ENCODE assay signal across 19 mouse cellular contexts in genomic region chr2:155806548-155806947, GRCm38 (mm10). TPM values are rescaled to one million over a fixed set of nuclear protein-coding genes. Genes with fewer than 3 reads are reported as not detected.
DNase-seq lines count a peak whose midpoint lies in the region; TF ChIP-seq lines count a peak whose summit lies in the region.
"Had no signal": no experiment of that assay in that cellular context is flagged by ENCODE, and none has a peak within 500 bp of the region (broad histone marks: within the 10 kb centered on the region; RNA-seq: fewer than 3 reads in every experiment).

No protein-coding gene starts in this region.

- 43% methylated on average over 5 of the region's 5 CpGs for WGBS in small intestine, adult 2 months

- no peaks in the 10 kb centered on the region for H3K36me3 ChIP-seq in small intestine, adult 2 months (ENCODE audit: control insufficient read depth, insufficient read depth, low read length)
- H3K36me3 ChIP-seq: forebrain, embryonic 10.5 days; G1E; liver, embryonic 15.5 days; midbrain, embryonic 10.5 days; stomach, embryonic 15.5 days had no signal

- H3K4me1 ChIP-seq in small intestine, adult 2 months (ENCODE audit: control insufficient read depth, insufficient read depth, insufficient read length, low read length) = peaks cover 44% of the 10 kb centered on the region
- H3K4me1 ChIP-seq: liver, embryonic 15.5 days; midbrain, embryonic 10.5 days; stomach, embryonic 15.5 days had no signal

- no peaks in the 10 kb centered on the region for H3K27me3 ChIP-seq in small intestine, adult 2 months (ENCODE audit: control insufficient read depth, insufficient read depth, low read length)
- H3K27me3 ChIP-seq: hindbrain, embryonic 15.5 days; liver, embryonic 15.5 days; neural tube, embryonic 12.5 days; stomach, embryonic 15.5 days had no signal

- peak overlapping the region; percentile 99 for H3K27ac ChIP-seq in small intestine, adult 2 months (ENCODE audit: insufficient read depth, low read depth, low read length)
- H3K27ac ChIP-seq: forebrain, embryonic 10.5 days; hindbrain, embryonic 15.5 days; liver, embryonic 15.5 days; midbrain, embryonic 10.5 days; neural tube, embryonic 12.5 days; stomach, embryonic 15.5 days had no signal

- TF ChIP-seq POLR2A in small intestine, adult 2 months (IDR thresholded peaks at IDR 0.05; ENCODE audit: low read depth, low read length) = no peak

- peak; percentile 48 for DNase-seq in testis, postnatal 14 days (ENCODE audit: low spot score)
- no peak for DNase-seq in testis, postnatal 10 days (ENCODE audit: low spot score)
- DNase-seq in adrenal gland, postnatal 36 days = peak; percentile 86 to 90
- peak; percentile 57 to 61 for DNase-seq in heart, adult 9 months (ENCODE audit: low spot score in 2 of 2)
- no peak for DNase-seq in embryo, embryonic 9.5 days (ENCODE audit: extremely low spot score)
- DNase-seq in embryo, embryonic 10.5 days (ENCODE audit: low spot score) = no peak
- no peak for DNase-seq in c-Kit-positive CD71-positive TER-119-positive erythroid progenitor cells, embryonic 14.5 days (ENCODE audit: low spot score)
- DNase-seq: kidney, postnatal 4 days had no signal

- TF ChIP-seq CTCF in small intestine, adult 2 months (IDR thresholded peaks at IDR 0.05; ENCODE audit: extremely low read depth, insufficient read length, insufficient replicate concordance, low read depth, low read length) = no peak

- no peak overlapping the region for H3K4me3 ChIP-seq in small intestine, adult 2 months (ENCODE audit: low read depth, low read length)
- H3K4me3 ChIP-seq: forebrain, embryonic 10.5 days; hindbrain, embryonic 15.5 days; liver, embryonic 15.5 days; midbrain, embryonic 10.5 days; neural tube, embryonic 12.5 days; stomach, embryonic 15.5 days had no signal

RNA-seq across cellular contexts. Expression of gene BC029722, which starts 12.7 kb away (rescaled TPM):
- 100 to 1,000 TPM; 185 to 198 TPM for total RNA-seq in adrenal gland, postnatal 36 days (2021)
- polyA plus RNA-seq in small intestine, adult 2 months (2012; rRNA removed) = 23.6 and 38.3 TPM in 2 replicates

RNA-seq across cellular contexts. Expression of gene Eif6, which starts 20.2 kb away (rescaled TPM):
- total RNA-seq in adrenal gland, postnatal 36 days (2021) = 100 to 1,000 TPM; 158 to 163 TPM
- 231 and 467 TPM in 2 replicates for polyA plus RNA-seq in small intestine, adult 2 months (2012; rRNA removed)

RNA-seq across cellular contexts. Expression of gene Fam83c, which starts 28.1 kb away (rescaled TPM):
- total RNA-seq in adrenal gland, postnatal 36 days (2021) = not detected
- polyA plus RNA-seq in small intestine, adult 2 months (2012; rRNA removed) = 0.34 and 0.89 TPM in 2 replicates
- total RNA-seq: adrenal gland, adult 18-20 months; gastrocnemius, postnatal 4 days; left cerebral cortex, postnatal 10 days had no signal
- polyA plus RNA-seq: G1E had no signal

RNA-seq across cellular contexts. Expression of gene Mmp24, which starts 31.4 kb away (rescaled TPM):
- 1 to 10 TPM; 1.4 to 1.7 TPM for total RNA-seq in adrenal gland, postnatal 36 days (2021)
- 0.22 and 2.4 TPM in 2 replicates for polyA plus RNA-seq in small intestine, adult 2 months (2012; rRNA removed)
- polyA plus RNA-seq: G1E; liver, embryonic 15.5 days had no signal

RNA-seq across cellular contexts. Expression of gene Procr, which starts 55.6 kb away (rescaled TPM):
- 10 to 100 TPM; 27.0 to 72.3 TPM for total RNA-seq in adrenal gland, postnatal 36 days (2021)
- polyA plus RNA-seq in small intestine, adult 2 months (2012; rRNA removed) = 4.8 and 6.8 TPM in 2 replicates

Comparison
In these comparisons a context has a peak if more than half of its experiments do, and no peak if none do; other contexts are left out.
1. DNase-seq: peak in testis, postnatal 14 days (single experiment), adrenal gland, postnatal 36 days (2 of 2) and heart, adult 9 months (2 of 2); none in testis, postnatal 10 days (single experiment), embryo, embryonic 9.5 days (single experiment), embryo, embryonic 10.5 days (single experiment) and c-Kit-positive CD71-positive TER-119-positive erythroid progenitor cells, embryonic 14.5 days (single experiment).